Mouse (Mus musculus) G1E (cell line): ENCODE data around the gene Mapkapk2.

Experiments used
- CTCF ChIP-seq: IDR thresholded peaks from 2 replicates; pipeline ENCODE4 v1.5.1; 2012; ENCODE audit warnings: low read depth, low read length, inconsistent platforms, mixed read lengths
- GATA1 ChIP-seq: IDR thresholded peaks from 2 replicates; pipeline ENCODE4 v1.6.1; 2012; ENCODE audit warnings: borderline replicate concordance, low read length, inconsistent platforms, mixed read lengths
- GATA2 ChIP-seq: IDR thresholded peaks from 2 replicates; pipeline ENCODE4 v1.6.1; 2012; ENCODE audit warnings: low read depth, low read length, inconsistent platforms, borderline replicate concordance
- TAL1 ChIP-seq: conservative IDR thresholded peaks from 2 replicates; pipeline ENCODE4 v1.6.1; 2012; ENCODE audit warnings: low read depth, low read length, inconsistent platforms, mixed read lengths

DNA sequence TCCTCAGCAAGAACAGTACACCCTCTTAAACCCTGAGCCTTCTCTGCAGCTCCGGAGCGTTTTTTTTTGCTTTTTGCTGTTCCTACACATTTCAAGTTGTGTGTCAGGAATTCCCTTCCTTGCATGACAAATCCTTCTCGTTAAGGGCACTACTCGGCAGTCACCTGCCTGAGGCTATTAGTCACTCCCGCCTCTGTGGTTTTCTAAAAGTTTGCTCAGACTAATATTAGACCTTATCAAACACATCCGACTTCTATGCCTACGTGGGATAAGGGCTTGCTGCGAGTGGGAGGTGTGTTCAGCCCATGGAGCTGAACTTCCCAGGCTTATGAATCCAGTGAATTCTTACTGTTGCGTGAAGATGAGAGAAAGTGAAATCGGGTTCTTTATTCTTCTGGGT, 20.9 kb upstream of the Mapkapk2 start:
- no peak for TF ChIP-seq CTCF
- TF ChIP-seq TAL1, result no peak
- no peak for TF ChIP-seq GATA1
- no peak for TF ChIP-seq GATA2
